Mouse (Mus musculus): ENCODE results near the gene Coro1a.

- TF ChIP-seq MYC (IDR thresholded peaks at IDR 0.05; ENCODE audit: low read depth, low read length) (no peak), MAX (IDR thresholded peaks at IDR 0.05; ENCODE audit: low read length) (no peak), UBTF (IDR thresholded peaks at IDR 0.05; ENCODE audit: low read depth, low read length) (no peak), KAT2A (IDR thresholded peaks at IDR 0.05; ENCODE audit: insufficient replicate concordance, low read length) (no peak), CTCF (conservative IDR thresholded peaks at IDR 0.05 in 1 of 2, IDR thresholded peaks at IDR 0.05 in 1 of 2; ENCODE audit: low read depth in 2 of 2, low read length in 2 of 2) (no peak), POLR2A (IDR thresholded peaks at IDR 0.05; ENCODE audit: low read depth, low read length) (no peak), NELFE (IDR thresholded peaks at IDR 0.05; ENCODE audit: low read depth, low read length) (no peak), SMC3 (IDR thresholded peaks at IDR 0.05; ENCODE audit: low read depth, low read length) (no peak), ZNF384 (IDR thresholded peaks at IDR 0.05; ENCODE audit: low read depth, low read length) (no peak), EP300 (IDR thresholded peaks at IDR 0.05; ENCODE audit: low read length) (no peak), TBP (conservative IDR thresholded peaks at IDR 0.05; ENCODE audit: low read depth, low read length) (no peak), ZC3H11A (IDR thresholded peaks at IDR 0.05; ENCODE audit: low read depth, low read length) (no peak), USF1 (IDR thresholded peaks at IDR 0.05; ENCODE audit: low read depth, low read length) (no peak), HCFC1 (IDR thresholded peaks at IDR 0.05; ENCODE audit: low read depth, low read length) (no peak)
These were observed 35.5 kb downstream of the Coro1a start for GRCm38 (mm10) chr7:126672111-126672510.
